8 mouse cellular contexts compared by ENCODE assay signal in the genomic region with DNA sequence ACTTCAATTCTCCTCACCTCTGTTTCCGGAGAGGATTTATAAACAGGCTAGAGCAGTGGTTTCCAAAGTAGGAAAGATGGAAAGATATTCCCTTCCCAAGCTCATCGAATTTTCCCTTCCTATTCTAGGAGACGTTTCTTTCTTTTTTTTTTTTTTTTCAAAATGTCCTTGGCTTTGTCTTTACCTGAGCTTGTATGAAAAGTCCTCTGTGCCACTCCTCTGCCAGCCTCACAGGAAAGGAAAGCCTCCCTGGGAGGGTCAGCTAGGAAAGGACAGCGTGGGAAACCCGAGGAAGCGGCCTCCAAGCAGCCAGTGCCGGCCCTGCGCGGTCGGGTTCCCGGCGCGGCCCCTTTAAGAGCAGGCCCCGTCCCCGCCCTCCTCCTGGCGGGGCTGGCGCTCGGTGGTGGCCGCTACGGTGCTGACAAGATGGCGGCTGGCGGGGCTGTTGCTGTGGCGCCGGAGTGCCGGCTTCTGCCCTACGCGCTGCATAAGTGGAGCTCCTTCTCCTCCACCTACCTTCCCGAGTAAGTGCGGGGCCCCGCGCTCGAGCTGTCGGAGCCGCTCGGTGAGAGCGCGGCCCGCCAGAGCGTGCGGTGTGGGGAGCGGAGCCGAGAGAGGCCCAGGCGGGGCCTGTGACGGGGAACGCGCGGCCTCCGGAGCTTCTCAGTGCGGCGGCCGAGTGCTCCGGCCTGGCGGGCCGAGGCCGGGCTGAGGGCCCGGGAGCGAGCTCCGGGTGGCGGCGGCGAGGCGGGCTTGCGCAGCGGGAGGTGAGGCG. TPM values are rescaled to one million over a fixed set of nuclear protein-coding genes. Genes with fewer than 3 reads are reported as not detected.
A peak's percentile ranks its signal among the peaks of the same experiment; 100 is the strongest.
DNase-seq lines count a peak whose midpoint lies in the region; ATAC-seq lines count a peak whose summit lies in the region.

Gene Mkln1, plus strand, starts transcription at position 305 of the 775 bp plus-strand sequence.

- H3K9ac ChIP-seq in heart, embryonic 14.5 days (ENCODE audit: low read length) = peak within 1 kb of the TSS; percentile 95
- H3K9ac ChIP-seq in liver, embryonic 13.5 days = peak within 1 kb of the TSS; percentile 99
- peak within 1 kb of the TSS; percentile 98 for H3K9ac ChIP-seq in stomach, embryonic 16.5 days (ENCODE audit: low read length)

- peak; percentile 96 for ATAC-seq in heart, embryonic 14.5 days (ENCODE audit: insufficient number of reproducible peaks, insufficient read depth, low FRiP score, low read depth)
- ATAC-seq in liver, embryonic 13.5 days (ENCODE audit: low read depth) = peak; percentile 97
- ATAC-seq in stomach, embryonic 16.5 days (ENCODE audit: insufficient read depth, low FRiP score) = peak; percentile 98

- H3K4me2 ChIP-seq in heart, embryonic 14.5 days (ENCODE audit: low read length) = peak within 1 kb of the TSS; percentile 93
- peak within 1 kb of the TSS; percentile 85 for H3K4me2 ChIP-seq in liver, embryonic 13.5 days
- peak within 1 kb of the TSS; percentile 96 for H3K4me2 ChIP-seq in stomach, embryonic 16.5 days (ENCODE audit: low read depth, low read length)

- under 1% methylated on average over 65 of the region's 65 CpGs for WGBS in heart, embryonic 14.5 days
- 1% methylated on average over 50 of the region's 65 CpGs for WGBS in liver, embryonic 13.5 days (ENCODE audit: insufficient replicate concordance)
- under 1% methylated on average over 63 of the region's 65 CpGs for WGBS in stomach, embryonic 16.5 days

- peaks cover 20% of the 10 kb centered on the region for H3K4me1 ChIP-seq in brown adipose tissue, adult 24 weeks (ENCODE audit: control insufficient read depth, insufficient read depth, insufficient read length, low read length)
- peaks cover 2 to 31% of the 10 kb centered on the region in 2 experiments for H3K4me1 ChIP-seq in heart, embryonic 14.5 days (ENCODE audit: control insufficient read depth in 2 of 2, insufficient read depth in 2 of 2, low read length in 2 of 2)
- H3K4me1 ChIP-seq in liver, embryonic 13.5 days (replicated peaks) = peaks cover 60% of the 10 kb centered on the region
- peaks cover 28% of the 10 kb centered on the region for H3K4me1 ChIP-seq in stomach, embryonic 16.5 days (ENCODE audit: control insufficient read depth, insufficient read depth, low read length)

- peak; percentile 88 for DNase-seq in CD4-positive helper T cell, adult 2 months (ENCODE audit: low read depth, low spot score)
- DNase-seq in fibroblast of lung, adult 2 months (ENCODE audit: low read depth) = peak; percentile 49
- peak; percentile 95 for DNase-seq in kidney, postnatal 14 days
- DNase-seq in liver, embryonic 13.5 days = peak; percentile 81
- DNase-seq in neural tube, embryonic 10.5 days (ENCODE audit: extremely low spot score, low spot score) = peak; percentile 92

- no peaks in the 10 kb centered on the region for H3K9me3 ChIP-seq in heart, embryonic 14.5 days (ENCODE audit: control insufficient read depth, low read length)
- no peaks in the 10 kb centered on the region for H3K9me3 ChIP-seq in liver, embryonic 13.5 days (replicated peaks)
- H3K9me3 ChIP-seq in stomach, embryonic 16.5 days (replicated peaks; ENCODE audit: control insufficient read depth, low read length) = no peaks in the 10 kb centered on the region

- H3K27ac ChIP-seq in brown adipose tissue, adult 24 weeks (replicated peaks; ENCODE audit: low read depth, low read length) = peak within 1 kb of the TSS; percentile 96
- peak within 1 kb of the TSS; percentile 86 to 92 for H3K27ac ChIP-seq in heart, embryonic 14.5 days (replicated peaks in 1 of 2; ENCODE audit: control insufficient read depth in 1 of 2, insufficient read depth in 1 of 2, low read depth in 2 of 2, low read length in 2 of 2)
- H3K27ac ChIP-seq in liver, embryonic 13.5 days = peak within 1 kb of the TSS; percentile 92
- peak within 1 kb of the TSS; percentile 90 for H3K27ac ChIP-seq in stomach, embryonic 16.5 days (ENCODE audit: low read length)

- H3K4me3 ChIP-seq in brown adipose tissue, adult 24 weeks (ENCODE audit: insufficient read depth, low read depth, low read length) = peak within 1 kb of the TSS; percentile 99
- peak within 1 kb of the TSS; percentile 84 to 90 for H3K4me3 ChIP-seq in heart, embryonic 14.5 days (ENCODE audit: control insufficient read depth in 1 of 2, insufficient read depth in 1 of 2, low read depth in 1 of 2, low read length in 2 of 2)
- peak within 1 kb of the TSS; percentile 97 for H3K4me3 ChIP-seq in liver, embryonic 13.5 days (replicated peaks)
- H3K4me3 ChIP-seq in stomach, embryonic 16.5 days (replicated peaks; ENCODE audit: low read length) = peak within 1 kb of the TSS; percentile 78

- no peaks in the 10 kb centered on the region for H3K36me3 ChIP-seq in heart, embryonic 14.5 days (ENCODE audit: control insufficient read depth, insufficient read depth, low read length)
- H3K36me3 ChIP-seq in liver, embryonic 13.5 days = no peaks in the 10 kb centered on the region
- H3K36me3 ChIP-seq in stomach, embryonic 16.5 days (ENCODE audit: control insufficient read depth, insufficient read depth, low read length) = no peaks in the 10 kb centered on the region

- H3K27me3 ChIP-seq in heart, embryonic 14.5 days (ENCODE audit: control insufficient read depth, insufficient read depth, low read length) = no peaks in the 10 kb centered on the region
- H3K27me3 ChIP-seq in liver, embryonic 13.5 days = no peaks in the 10 kb centered on the region
- no peaks in the 10 kb centered on the region for H3K27me3 ChIP-seq in stomach, embryonic 16.5 days (ENCODE audit: control insufficient read depth, insufficient read depth, low read length)

RNA-seq across cellular contexts. Expression of gene Mkln1, which starts in this region (rescaled TPM):
- 181 and 214 TPM in 2 replicates for polyA plus RNA-seq in brown adipose tissue, adult 24 weeks (2012; ENCODE audit: insufficient read depth, insufficient read length, missing spikeins)
- polyA plus RNA-seq in heart, embryonic 14.5 days (2014; fragmentation: Nextera tagmentation; extraction: Ambion mirVana) = 198 and 201 TPM in 2 replicates
- 144 and 182 TPM in 2 replicates for polyA plus RNA-seq in liver, embryonic 13.5 days (2015; fragmentation: Nextera tagmentation; extraction: Ambion mirVana)
- polyA plus RNA-seq in stomach, embryonic 16.5 days (2015; fragmentation: Nextera tagmentation; extraction: Ambion mirVana) = 185 TPM in 2 replicates

Comparison
In these comparisons a context has a peak if more than half of its experiments do, and no peak if none do; other contexts are left out.
1. Peak in every context shown above with its lines: DNase-seq, ATAC-seq, H3K4me3 ChIP-seq and H3K27ac ChIP-seq.